Mouse (Mus musculus) brain, embryonic 14.5 days (tissue): ENCODE data around the gene Zpbp2.

ENCODE experiments used
- CTCF ChIP-seq: fragments of 200-500 bp; IDR thresholded peaks from 2 replicates; pipeline ENCODE4 v1.5.1; 2012; ENCODE audit warnings: inconsistent platforms, mild to moderate bottlenecking, moderate library complexity, borderline replicate concordance; ENCODE audit not compliant: insufficient read depth, insufficient read length; ENCODE audit errors: extremely low read depth
- POLR2A ChIP-seq: fragments of 200-500 bp; IDR thresholded peaks from 2 replicates; pipeline ENCODE4 v1.6.1; 2012; ENCODE audit warnings: mild to moderate bottlenecking, inconsistent platforms, borderline replicate concordance; ENCODE audit not compliant: poor library complexity, insufficient read depth, insufficient read length, severe bottlenecking; ENCODE audit errors: extremely low read depth

DNA sequence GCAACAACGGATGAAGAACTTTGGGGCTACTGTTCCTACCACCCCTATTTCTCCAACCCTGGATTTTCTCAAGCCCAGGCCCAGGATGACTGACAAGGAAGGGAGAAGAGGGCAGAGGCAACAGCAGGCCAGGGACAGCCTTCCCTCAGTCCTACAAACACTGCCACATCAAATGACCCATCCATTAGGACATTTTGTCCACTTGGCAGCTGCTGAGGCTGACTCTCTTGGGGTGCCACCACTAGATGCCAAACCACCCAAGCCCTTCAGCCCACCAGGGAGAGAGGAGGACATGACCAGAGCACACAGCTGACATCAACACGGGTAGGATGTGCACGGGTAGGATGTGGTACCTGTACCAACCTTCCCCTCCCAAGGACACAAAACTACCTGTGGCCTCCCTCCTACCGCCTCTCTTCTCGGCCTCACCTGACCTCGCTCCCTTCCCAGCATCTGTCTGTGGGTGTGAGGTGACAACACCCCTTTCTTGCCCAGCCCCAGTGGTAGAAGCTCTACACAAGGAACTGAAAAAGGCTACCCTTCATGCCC, 33.8 kb downstream of the Zpbp2 start:
- TF ChIP-seq CTCF (no peak), POLR2A (no peak)
